Mouse (Mus musculus): ENCODE measurements at regions not wholly inside any gene's neighbourhood (a gene's known extent, or its start where the extent isn't known, plus 50 kb on each side); places are given as distances from the start of the nearest gene placed in this dataset.

- H3K27ac ChIP-seq (ENCODE audit: low read depth, low read length) = no peak overlapping the region
- H3K4me2 ChIP-seq (ENCODE audit: low read depth) = no peak overlapping the region
- no peaks in the 10 kb centered on the region for H3K36me3 ChIP-seq (ENCODE audit: insufficient read depth)
- H3K4me3 ChIP-seq (ENCODE audit: low read depth, low read length) = no peak overlapping the region
- H3K27me3 ChIP-seq (ENCODE audit: insufficient read depth, low read length) = no peaks in the 10 kb centered on the region
- no peaks in the 10 kb centered on the region for H3K4me1 ChIP-seq (ENCODE audit: insufficient read depth)
- no peak for ATAC-seq
- no peak for TF ChIP-seq CTCF (IDR thresholded peaks at IDR 0.05; ENCODE audit: low read depth)
- H3K9me3 ChIP-seq (ENCODE audit: low read length) = no peaks in the 10 kb centered on the region
- no peak overlapping the region for H3K9ac ChIP-seq
- WGBS = 65% methylated on average over 1 of the region's 1 CpGs
- no peak for DNase-seq
These were observed 1490.9 kb upstream of the Slc39a10 start for GRCm38 (mm10) chr1:48383590-48383989.

GRCm38 (mm10) chr1:48380139-48380538 lies 1487.5 kb upstream of the Slc39a10 start:
- TF ChIP-seq CTCF (IDR thresholded peaks at IDR 0.05; ENCODE audit: low read depth) = no peak
- Histone ChIP-seq H3K36me3 (ENCODE audit: insufficient read depth) (no peaks in the 10 kb centered on the region), H3K9ac (no peak overlapping the region), H3K4me3 (ENCODE audit: low read depth, low read length) (no peak overlapping the region), H3K9me3 (ENCODE audit: low read length) (no peaks in the 10 kb centered on the region), H3K27me3 (ENCODE audit: insufficient read depth, low read length) (no peaks in the 10 kb centered on the region), H3K4me2 (ENCODE audit: low read depth) (no peak overlapping the region), H3K27ac (ENCODE audit: low read depth, low read length) (no peak overlapping the region), H3K4me1 (ENCODE audit: insufficient read depth) (no peaks in the 10 kb centered on the region)
- no peak for ATAC-seq
- DNase-seq = no peak
- 89% methylated on average over 2 of the region's 2 CpGs for WGBS

DNA sequence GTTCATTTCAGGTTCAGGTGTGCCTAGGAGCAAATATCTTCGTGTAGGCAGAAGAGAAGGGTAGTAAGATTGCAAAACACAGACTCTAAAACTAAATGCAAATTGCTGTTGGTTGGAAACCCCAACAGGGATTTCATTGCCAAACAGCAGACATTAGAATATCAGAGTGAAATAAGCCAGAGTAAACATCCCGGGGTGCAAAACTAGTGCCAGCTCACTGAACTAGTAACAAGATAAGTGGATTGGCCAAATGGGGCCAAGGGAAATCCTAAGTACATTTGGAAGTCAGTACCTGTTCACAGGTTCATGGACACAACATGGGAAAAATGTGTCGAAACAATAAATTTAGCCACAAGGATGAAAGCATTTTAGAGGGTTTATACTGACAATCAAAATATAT lies 1458.8 kb upstream of the Slc39a10 start:
- Histone ChIP-seq H3K4me1 (ENCODE audit: insufficient read depth) (no peaks in the 10 kb centered on the region), H3K36me3 (ENCODE audit: insufficient read depth) (no peaks in the 10 kb centered on the region), H3K4me2 (ENCODE audit: low read depth) (no peak overlapping the region), H3K27me3 (ENCODE audit: insufficient read depth, low read length) (no peaks in the 10 kb centered on the region), H3K4me3 (ENCODE audit: low read depth, low read length) (no peak overlapping the region), H3K9me3 (ENCODE audit: low read length) (no peaks in the 10 kb centered on the region), H3K9ac (no peak overlapping the region), H3K27ac (ENCODE audit: low read depth, low read length) (no peak overlapping the region)
- no peak for DNase-seq
- WGBS = 68% methylated on average over 3 of the region's 3 CpGs
- no peak for ATAC-seq
- TF ChIP-seq CTCF (IDR thresholded peaks at IDR 0.05; ENCODE audit: low read depth) = no peak

GRCm38 (mm10) chr1:48342963-48343362 lies 1450.3 kb upstream of the Slc39a10 start:
- no peak for TF ChIP-seq CTCF (IDR thresholded peaks at IDR 0.05; ENCODE audit: low read depth)
- no peak overlapping the region for H3K9ac ChIP-seq

More at GRCm38 (mm10) chr1:48342963-48343362, 1450.3 kb upstream of the Slc39a10 start:
- Histone ChIP-seq H3K4me3 (ENCODE audit: low read depth, low read length) (no peak overlapping the region), H3K9me3 (ENCODE audit: low read length) (no peaks in the 10 kb centered on the region), H3K4me2 (ENCODE audit: low read depth) (no peak overlapping the region), H3K36me3 (ENCODE audit: insufficient read depth) (no peaks in the 10 kb centered on the region), H3K27ac (ENCODE audit: low read depth, low read length) (no peak overlapping the region), H3K27me3 (ENCODE audit: insufficient read depth, low read length) (no peaks in the 10 kb centered on the region), H3K4me1 (ENCODE audit: insufficient read depth) (no peaks in the 10 kb centered on the region)
- DNase-seq (peak; percentile 2), ATAC-seq (peak; percentile 82; the same call in 1 of the 2 replicates)

All from forebrain, postnatal 0 days (tissue).